Mouse (Mus musculus) limb, embryonic 12.5 days (tissue): ENCODE data around the gene Thbs4. TPM values are rescaled to one million over a fixed set of nuclear protein-coding genes. Genes with fewer than 3 reads are reported as not detected.

ENCODE experiments used
- ATAC-seq: fragments of 200-750 bp; cut with Nextera tagmentation; 2 replicates; pipeline ENCODE4 v1.8.0; 2017; ENCODE audit warnings: low read depth, moderate TSS enrichment; ENCODE audit not compliant: insufficient number of reproducible peaks, insufficient read depth, low FRiP score, low TSS enrichment
- H3K27ac ChIP-seq: fragments of 300-500 bp; sonication (generic); 2 replicates; pipeline ENCODE4 v1.5.1; 2016; ENCODE audit warnings: mild to moderate bottlenecking, moderate library complexity
- H3K27me3 ChIP-seq: fragments of 300-500 bp; sonication (generic); 2 replicates; pipeline ENCODE4 v1.6.1; 2016; ENCODE audit warnings: mild to moderate bottlenecking, moderate library complexity
- H3K36me3 ChIP-seq: fragments of 300-500 bp; sonication (generic); 2 replicates; pipeline ENCODE4 v1.6.1; 2016; ENCODE audit warnings: mild to moderate bottlenecking, moderate library complexity
- H3K4me1 ChIP-seq: fragments of 300-500 bp; sonication (generic); replicated peaks from 2 replicates; pipeline ENCODE4 v1.6.1; 2016
- H3K4me2 ChIP-seq: fragments of 300-500 bp; sonication (generic); 2 replicates; pipeline ENCODE4 v1.6.1; 2016; ENCODE audit warnings: mild to moderate bottlenecking, moderate library complexity
- H3K4me3 ChIP-seq: fragments of 300-500 bp; sonication (generic); replicated peaks from 2 replicates; pipeline ENCODE4 v1.5.1; 2016; ENCODE audit warnings: mild to moderate bottlenecking
- H3K9ac ChIP-seq: fragments of 300-500 bp; sonication (generic); replicated peaks from 2 replicates; pipeline ENCODE4 v1.6.1; 2016; ENCODE audit warnings: mild to moderate bottlenecking, moderate library complexity
- H3K9me3 ChIP-seq: fragments of 300-500 bp; sonication (generic); 2 replicates; pipeline ENCODE4 v1.6.1; 2016; ENCODE audit warnings: mild to moderate bottlenecking, moderate library complexity
- WGBS: fragments of 180-500 bp; shearing (Covaris S2); methylation state at CpG from one replicate; pipeline ENCODE4 v1.1.7; 2016; 5-methylcytosine and 5-hydroxymethylcytosine counted together
- polyA plus RNA-seq: library from polyadenylated mRNA; unstranded; fragments of >200 nt; fragmentation: Nextera tagmentation; extraction: Ambion mirVana; gene quantifications from 2 replicates; pipeline ENCODE4 v1.2.1, GENCODE M21; 2016

The Thbs4 gene
- polyA plus RNA-seq, 1 experiment from 2014 or later = 2.9 TPM

GRCm38 (mm10) chr13:92791474-92791873 lies 3.1 kb downstream of the Thbs4 start:
- H3K27me3 ChIP-seq = peaks cover 33% of the 10 kb centered on the region
- no peak overlapping the region for H3K4me2 ChIP-seq
- H3K9ac ChIP-seq = no peak overlapping the region
- no peak for ATAC-seq
- H3K9me3 ChIP-seq = no peaks in the 10 kb centered on the region
- no peak overlapping the region for H3K4me3 ChIP-seq
- peaks cover 10% of the 10 kb centered on the region for H3K4me1 ChIP-seq
- H3K27ac ChIP-seq = no peak overlapping the region
- no peaks in the 10 kb centered on the region for H3K36me3 ChIP-seq
- 91% methylated on average over 7 of the region's 7 CpGs for WGBS

- Histone ChIP-seq H3K4me2 (no peak overlapping the region), H3K27me3 (peaks cover 8% of the 10 kb centered on the region), H3K9ac (no peak overlapping the region), H3K4me1 (peaks cover 38% of the 10 kb centered on the region), H3K4me3 (no peak overlapping the region), H3K27ac (no peak overlapping the region), H3K9me3 (no peaks in the 10 kb centered on the region), H3K36me3 (no peaks in the 10 kb centered on the region)
- ATAC-seq = no peak
- WGBS = 89% methylated on average over 3 of the region's 3 CpGs
These were observed 10.3 kb downstream of the Thbs4 start for GRCm38 (mm10) chr13:92784311-92784710.

GRCm38 (mm10) chr13:92783551-92783950 lies 11.1 kb downstream of the Thbs4 start:
- no peak overlapping the region for H3K4me2 ChIP-seq

DNA sequence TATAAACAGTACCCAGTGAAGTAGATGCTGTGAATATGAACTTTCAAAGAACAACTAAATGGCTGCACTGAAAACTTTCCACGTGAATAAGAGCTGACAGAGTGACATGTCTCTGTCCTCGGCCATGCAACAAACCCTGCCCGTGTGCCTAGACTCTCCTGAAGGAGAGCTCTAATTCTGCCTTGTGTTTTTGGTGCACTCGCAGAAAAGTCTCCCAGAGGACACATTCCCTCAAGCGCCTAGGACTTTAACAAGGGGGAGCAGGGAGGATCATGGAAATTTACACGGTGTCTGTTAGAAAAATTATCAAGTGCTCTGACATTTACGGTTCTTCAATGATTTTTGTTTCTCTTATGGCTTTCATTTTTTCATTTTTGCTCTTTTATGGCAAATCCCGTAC lies 13.7 kb downstream of the Thbs4 start:
- no peak overlapping the region for H3K4me2 ChIP-seq
- peaks cover 18% of the 10 kb centered on the region for H3K27me3 ChIP-seq
- no peak for ATAC-seq
- no peaks in the 10 kb centered on the region for H3K9me3 ChIP-seq
- peaks cover 38% of the 10 kb centered on the region for H3K4me1 ChIP-seq
- 50% methylated on average over 8 of the region's 8 CpGs for WGBS
- H3K9ac ChIP-seq = no peak overlapping the region
- H3K27ac ChIP-seq = 0 out of 2 replicates have a peak overlapping the region, but pooled peaks have one; percentile 13
- no peak overlapping the region for H3K4me3 ChIP-seq
- H3K36me3 ChIP-seq = no peaks in the 10 kb centered on the region

More at GRCm38 (mm10) chr13:92783551-92783950, 11.1 kb downstream of the Thbs4 start:
- Histone ChIP-seq H3K9ac (no peak overlapping the region), H3K4me1 (peaks cover 38% of the 10 kb centered on the region), H3K36me3 (no peaks in the 10 kb centered on the region), H3K9me3 (no peaks in the 10 kb centered on the region), H3K27me3 (peaks cover 8% of the 10 kb centered on the region), H3K4me3 (no peak overlapping the region), H3K27ac (no peak overlapping the region)
- no peak for ATAC-seq
- WGBS = 85% methylated on average over 4 of the region's 4 CpGs

GRCm38 (mm10) chr13:92780076-92780475 lies 14.5 kb downstream of the Thbs4 start:
- Histone ChIP-seq H3K27me3 (peaks cover 18% of the 10 kb centered on the region), H3K36me3 (no peaks in the 10 kb centered on the region), H3K27ac (no peak overlapping the region), H3K9me3 (no peaks in the 10 kb centered on the region), H3K4me1 (peaks cover 38% of the 10 kb centered on the region), H3K4me2 (no peak overlapping the region), H3K9ac (no peak overlapping the region), H3K4me3 (no peak overlapping the region)
- ATAC-seq = no peak
- 56% methylated on average over 4 of the region's 4 CpGs for WGBS

GRCm38 (mm10) chr13:92778642-92779041 lies 16.0 kb downstream of the Thbs4 start:
- H3K9ac ChIP-seq = no peak overlapping the region
- no peak overlapping the region for H3K4me2 ChIP-seq
- ATAC-seq = no peak
- H3K27me3 ChIP-seq = peaks cover 17% of the 10 kb centered on the region
- H3K4me1 ChIP-seq = peaks cover 38% of the 10 kb centered on the region
- no peak overlapping the region for H3K27ac ChIP-seq
- H3K36me3 ChIP-seq = no peaks in the 10 kb centered on the region
- WGBS = 85% methylated on average over 7 of the region's 7 CpGs
- no peaks in the 10 kb centered on the region for H3K9me3 ChIP-seq
- H3K4me3 ChIP-seq = no peak overlapping the region

DNA sequence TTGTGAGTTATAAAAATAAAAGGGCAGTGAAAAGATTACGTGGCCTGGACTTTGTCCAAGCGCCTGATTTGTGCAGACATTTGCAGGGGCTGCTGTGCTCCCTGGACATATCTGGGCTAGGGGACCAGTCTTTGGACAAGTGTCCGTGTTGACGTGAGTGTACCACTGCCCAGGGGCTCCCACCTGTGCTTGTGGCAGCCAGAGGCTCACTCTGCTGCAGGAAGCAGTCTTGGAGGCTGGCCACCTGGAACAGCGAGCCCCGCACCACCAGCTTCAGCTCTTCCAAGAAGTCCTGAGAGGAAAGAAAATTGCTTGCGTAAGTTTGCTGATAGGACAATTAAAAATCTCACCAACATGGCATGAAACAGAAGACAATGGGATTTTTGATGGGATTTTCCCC lies 18.7 kb downstream of the Thbs4 start:
- Histone ChIP-seq H3K9me3 (no peaks in the 10 kb centered on the region), H3K4me3 (no peak overlapping the region), H3K4me2 (no peak overlapping the region), H3K27me3 (peaks cover 10% of the 10 kb centered on the region; the same call in 1 of the 2 replicates), H3K4me1 (peaks cover 13% of the 10 kb centered on the region), H3K27ac (no peak overlapping the region), H3K36me3 (no peaks in the 10 kb centered on the region), H3K9ac (no peak overlapping the region)
- ATAC-seq = no peak
- 79% methylated on average over 7 of the region's 7 CpGs for WGBS

- no peak overlapping the region for H3K27ac ChIP-seq
- no peak overlapping the region for H3K9ac ChIP-seq
- no peak for ATAC-seq
- H3K4me1 ChIP-seq = peaks cover 3% of the 10 kb centered on the region; the same call in 1 of the 2 replicates
- no peaks in the 10 kb centered on the region for H3K36me3 ChIP-seq
- 93% methylated on average over 9 of the region's 9 CpGs for WGBS
- no peak overlapping the region for H3K4me2 ChIP-seq
- no peak overlapping the region for H3K4me3 ChIP-seq
- H3K9me3 ChIP-seq = no peaks in the 10 kb centered on the region
- peaks cover 10% of the 10 kb centered on the region; the same call in 1 of the 2 replicates for H3K27me3 ChIP-seq
These were observed 19.7 kb downstream of the Thbs4 start for GRCm38 (mm10) chr13:92774887-92775286.

DNA sequence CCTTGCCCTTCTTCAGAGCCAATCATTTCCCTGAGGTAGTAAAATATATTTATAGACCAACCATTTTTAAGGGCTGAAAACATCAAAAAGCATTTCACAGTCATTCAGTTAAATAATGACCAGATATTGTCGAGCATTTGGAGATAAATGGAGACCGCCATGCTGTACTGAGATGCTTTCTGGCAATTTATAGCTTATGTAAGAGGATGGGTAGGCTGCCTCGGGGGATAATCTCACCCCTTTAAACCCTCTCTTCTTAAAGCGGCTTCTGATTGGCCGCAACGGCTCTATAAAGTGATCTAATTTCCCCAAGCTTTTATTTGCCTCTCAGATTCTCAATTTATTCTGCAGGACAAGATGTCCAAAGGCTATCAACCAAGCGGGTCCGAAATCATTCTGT lies 22.1 kb downstream of the Thbs4 start:
- 73% methylated on average over 8 of the region's 8 CpGs for WGBS
- Histone ChIP-seq H3K27ac (no peak overlapping the region), H3K27me3 (0 out of 2 replicates have a peak, but pooled peaks cover 4% of the 10 kb centered on the region), H3K4me1 (no peaks in the 10 kb centered on the region), H3K4me3 (no peak overlapping the region), H3K4me2 (no peak overlapping the region), H3K9me3 (no peaks in the 10 kb centered on the region), H3K36me3 (no peaks in the 10 kb centered on the region), H3K9ac (no peak overlapping the region)
- ATAC-seq = no peak

- H3K4me1 ChIP-seq = no peaks in the 10 kb centered on the region
- no peaks in the 10 kb centered on the region for H3K9me3 ChIP-seq
- H3K4me2 ChIP-seq = no peak overlapping the region
- no peak overlapping the region for H3K9ac ChIP-seq
- 0 out of 2 replicates have a peak, but pooled peaks cover under 1% of the 10 kb centered on the region for H3K27me3 ChIP-seq
- no peak for ATAC-seq
- H3K27ac ChIP-seq = no peak overlapping the region
- H3K4me3 ChIP-seq = no peak overlapping the region
- 86% methylated on average over 5 of the region's 5 CpGs for WGBS
- H3K36me3 ChIP-seq = no peaks in the 10 kb centered on the region
These were observed 23.1 kb downstream of the Thbs4 start for GRCm38 (mm10) chr13:92771566-92771965.

DNA sequence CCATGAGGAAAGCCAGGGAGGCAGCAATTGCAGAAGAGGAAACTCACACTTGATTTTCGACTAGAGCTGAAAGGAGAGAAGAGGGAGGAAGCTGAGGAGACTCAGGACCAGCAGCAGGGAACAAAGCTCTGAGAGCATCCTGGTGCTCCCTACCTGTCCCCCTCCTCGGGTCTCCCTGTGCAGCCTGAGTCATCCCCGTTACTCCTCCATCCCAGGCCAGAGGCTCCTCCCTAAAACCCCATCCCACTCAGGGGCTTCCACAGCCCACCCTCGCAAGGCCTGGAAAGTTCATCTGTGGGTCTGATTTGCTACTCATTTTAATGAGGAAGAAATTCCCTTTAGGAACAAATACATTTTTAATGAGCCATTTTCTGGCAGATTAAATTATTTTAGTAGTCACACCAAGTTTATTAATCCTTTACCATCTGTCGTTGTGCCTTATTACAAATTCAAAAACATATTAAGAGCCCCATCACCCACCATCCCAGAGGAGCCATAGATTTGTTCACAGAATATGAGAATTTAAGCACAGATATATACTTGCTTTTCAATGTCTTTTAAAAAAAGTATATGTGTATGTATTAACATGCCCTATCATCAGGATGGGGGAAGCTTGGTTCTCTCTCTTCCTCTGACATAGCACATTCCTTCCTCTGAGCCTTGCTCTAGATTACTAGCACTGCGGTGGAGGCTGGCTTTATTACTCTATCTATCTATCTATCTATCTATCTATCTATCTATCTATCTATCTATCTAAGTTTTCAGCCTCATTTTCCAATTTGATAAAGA lies 29.0 kb downstream of the Thbs4 start:
- no peak overlapping the region for H3K4me3 ChIP-seq
- H3K4me1 ChIP-seq = no peaks in the 10 kb centered on the region
- H3K9ac ChIP-seq = no peak overlapping the region
- H3K27ac ChIP-seq = no peak overlapping the region
- H3K36me3 ChIP-seq = no peaks in the 10 kb centered on the region
- H3K27me3 ChIP-seq = no peaks in the 10 kb centered on the region
- no peaks in the 10 kb centered on the region for H3K9me3 ChIP-seq
- ATAC-seq = no peak
- WGBS = 76% methylated on average over 6 of the region's 6 CpGs
- no peak overlapping the region for H3K4me2 ChIP-seq

DNA sequence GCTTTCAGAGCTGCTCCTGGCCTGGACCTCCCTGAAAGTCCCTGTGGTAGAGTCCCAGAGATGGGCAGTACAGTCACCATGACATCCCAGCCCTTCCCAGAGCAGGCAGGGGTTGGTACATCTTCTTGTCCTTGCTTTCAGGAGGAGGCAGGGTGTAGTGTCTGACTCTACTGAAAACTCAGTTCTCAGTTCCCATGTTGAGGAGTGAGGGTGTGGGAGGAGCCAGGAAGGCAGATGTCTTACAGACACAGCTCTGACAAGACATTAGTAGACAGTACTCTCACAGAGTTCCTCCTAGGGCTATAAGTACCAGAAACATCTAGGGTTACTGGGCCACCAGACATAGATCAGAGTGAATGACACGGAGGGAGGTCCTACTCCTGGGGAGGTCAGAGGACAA lies 32.3 kb downstream of the Thbs4 start:
- Histone ChIP-seq H3K4me3 (no peak overlapping the region), H3K9ac (no peak overlapping the region), H3K27ac (no peak overlapping the region), H3K4me1 (no peaks in the 10 kb centered on the region), H3K27me3 (no peaks in the 10 kb centered on the region), H3K36me3 (no peaks in the 10 kb centered on the region), H3K4me2 (no peak overlapping the region), H3K9me3 (no peaks in the 10 kb centered on the region)
- ATAC-seq = no peak
- WGBS = 81% methylated on average over 1 of the region's 1 CpGs
